Mouse (Mus musculus) MEL (cell line): ENCODE data around the gene Ccdc106. TPM values are rescaled to one million over a fixed set of nuclear protein-coding genes. Genes with fewer than 3 reads are reported as not detected.

Experiments
- DNase-seq: peaks from one replicate; pipeline ENCODE4 v3.0.0; 2011; ENCODE audit warnings: low read depth, low spot score
- H3K27ac ChIP-seq: 2 replicates; pipeline ENCODE4 v1.5.1; 2012; ENCODE audit warnings: low read depth, mild to moderate bottlenecking, control low read depth, low read length, moderate library complexity; ENCODE audit not compliant: control insufficient read depth
- H3K27me3 ChIP-seq, 2 experiments: fragments of 150-350 bp in 1 of 2; sonication (generic) in 1 of 2; 2 replicates each; pipeline ENCODE4 v1.6.1; 2012; ENCODE audit warnings: low read length in 2 of 2, mild to moderate bottlenecking in 2 of 2, improper control_type of control experiment in 1 of 2, moderate library complexity in 1 of 2; ENCODE audit not compliant: insufficient read depth in 2 of 2, control insufficient read depth in 1 of 2
- H3K36me3 ChIP-seq, 2 experiments: 2 replicates each; pipeline ENCODE4 v1.6.1; 2012 to 2014; ENCODE audit warnings: low read length in 2 of 2, improper control_type of control experiment in 1 of 2, inconsistent platforms in 1 of 2, mild to moderate bottlenecking in 1 of 2; ENCODE audit not compliant: insufficient read depth in 2 of 2, control insufficient read depth in 1 of 2
- H3K4me1 ChIP-seq, 2 experiments: fragments of 150-350 bp in 1 of 2; sonication (generic) in 1 of 2; 2 replicates each; pipeline ENCODE4 v1.6.1; 2012; ENCODE audit warnings: low read length in 2 of 2, improper control_type of control experiment in 1 of 2, mild to moderate bottlenecking in 1 of 2; ENCODE audit not compliant: insufficient read depth in 2 of 2, control insufficient read depth in 1 of 2
- H3K4me3 ChIP-seq, 2 experiments: fragments of 150-350 bp in 1 of 2; sonication (generic) in 1 of 2; 2 replicates each; pipeline ENCODE4 v1.5.1; 2012; ENCODE audit warnings: low read depth in 2 of 2, low read length in 2 of 2, mild to moderate bottlenecking in 2 of 2, moderate library complexity in 2 of 2, control low read depth in 1 of 2, improper control_type of control experiment in 1 of 2; ENCODE audit not compliant: control insufficient read depth in 1 of 2, insufficient read depth in 1 of 2
- H3K79me2 ChIP-seq: 2 replicates; pipeline ENCODE4 v1.6.1; 2012; ENCODE audit warnings: mild to moderate bottlenecking, low read length, moderate library complexity; ENCODE audit not compliant: control insufficient read depth, poor library complexity, insufficient read depth
- H3K9ac ChIP-seq: 2 replicates; pipeline ENCODE4 v1.6.1; 2012; ENCODE audit warnings: low read depth, mild to moderate bottlenecking, control low read depth, low read length, moderate library complexity; ENCODE audit not compliant: control insufficient read depth, poor library complexity, severe bottlenecking
- H3K9me3 ChIP-seq: fragments of 150-350 bp; sonication (generic); replicated peaks from 2 replicates; pipeline ENCODE4 v1.6.1; 2012; ENCODE audit warnings: mild to moderate bottlenecking, low read length, improper control_type of control experiment, moderate library complexity; ENCODE audit not compliant: insufficient read depth
- CTCF ChIP-seq, 3 experiments: IDR thresholded peaks in 2 of 3; conservative IDR thresholded peaks in 1 of 3; 2 replicates each; pipeline ENCODE4 v1.5.1; 2011 to 2012; ENCODE audit warnings: low read length in 3 of 3, low read depth in 2 of 3, mild to moderate bottlenecking in 2 of 3, improper control_type of control experiment in 1 of 3, inconsistent platforms in 1 of 3, mixed read lengths in 1 of 3, moderate library complexity in 1 of 3; ENCODE audit not compliant: control insufficient read depth in 1 of 3, insufficient read depth in 1 of 3, poor library complexity in 1 of 3, severe bottlenecking in 1 of 3
- E2F4 ChIP-seq: IDR thresholded peaks from 2 replicates; pipeline ENCODE4 v1.6.1; 2011; ENCODE audit warnings: low read depth, low read length, improper control_type of control experiment, borderline replicate concordance
- EP300 ChIP-seq, 2 experiments: IDR thresholded peaks; 2 replicates each; pipeline ENCODE4 v1.6.1; 2011; ENCODE audit warnings: improper control_type of control experiment in 2 of 2, low read length in 2 of 2, low read depth in 1 of 2, mild to moderate bottlenecking in 1 of 2
- ETS1 ChIP-seq: IDR thresholded peaks from 2 replicates; pipeline ENCODE4 v1.6.1; 2012; ENCODE audit warnings: low read depth, mild to moderate bottlenecking, inconsistent platforms, low read length, improper control_type of control experiment, moderate library complexity
- GABPA ChIP-seq: IDR thresholded peaks from 2 replicates; pipeline ENCODE4 v1.6.1; 2012; ENCODE audit warnings: low read depth, mild to moderate bottlenecking, inconsistent platforms, low read length, improper control_type of control experiment, moderate library complexity
- GATA1 ChIP-seq: IDR thresholded peaks from 2 replicates; pipeline ENCODE4 v1.6.1; 2011; ENCODE audit warnings: low read depth, low read length, improper control_type of control experiment
- HCFC1 ChIP-seq: IDR thresholded peaks from 2 replicates; pipeline ENCODE4 v1.6.1; 2012; ENCODE audit warnings: low read depth, mild to moderate bottlenecking, inconsistent platforms, low read length, improper control_type of control experiment, moderate library complexity
- JUND ChIP-seq: IDR thresholded peaks from 2 replicates; pipeline ENCODE4 v1.6.1; 2011; ENCODE audit warnings: low read depth, mild to moderate bottlenecking, improper control_type of control experiment, low read length
- KAT2A ChIP-seq: conservative IDR thresholded peaks from 2 replicates; pipeline ENCODE4 v1.6.1; 2012; ENCODE audit warnings: low read depth, low read length, improper control_type of control experiment, inconsistent platforms
- MAFK ChIP-seq: IDR thresholded peaks from 2 replicates; pipeline ENCODE4 v1.6.1; 2011; ENCODE audit warnings: low read depth, mild to moderate bottlenecking, low read length, improper control_type of control experiment, borderline replicate concordance
- MAZ ChIP-seq: IDR thresholded peaks from 2 replicates; pipeline ENCODE4 v1.6.1; 2012; ENCODE audit warnings: low read depth, mild to moderate bottlenecking, inconsistent platforms, low read length, improper control_type of control experiment
- MEF2A ChIP-seq: IDR thresholded peaks from 2 replicates; pipeline ENCODE4 v1.6.1; 2014; ENCODE audit warnings: low read depth, mild to moderate bottlenecking, inconsistent platforms, low read length, improper control_type of control experiment; ENCODE audit not compliant: poor library complexity, insufficient replicate concordance, severe bottlenecking; ENCODE audit errors: extremely low read depth
- MXI1 ChIP-seq: IDR thresholded peaks from 2 replicates; pipeline ENCODE4 v1.6.1; 2011; ENCODE audit warnings: mild to moderate bottlenecking, low read depth, low read length, improper control_type of control experiment
- MYB ChIP-seq: IDR thresholded peaks from 2 replicates; pipeline ENCODE4 v1.6.1; 2011; ENCODE audit warnings: mild to moderate bottlenecking, low read depth, low read length, improper control_type of control experiment
- POLR2A ChIP-seq, 2 experiments: IDR thresholded peaks; 2 replicates each; pipeline ENCODE4 v1.6.1; 2011 to 2012; ENCODE audit warnings: low read length in 2 of 2, mild to moderate bottlenecking in 2 of 2, control low read depth in 1 of 2, improper control_type of control experiment in 1 of 2, low read depth in 1 of 2, moderate library complexity in 1 of 2; ENCODE audit not compliant: control insufficient read depth in 1 of 2, insufficient read depth in 1 of 2, poor library complexity in 1 of 2
- POLR2AphosphoS5 ChIP-seq: IDR thresholded peaks from 2 replicates; pipeline ENCODE4 v1.6.1; 2012; ENCODE audit warnings: low read depth, borderline replicate concordance, mild to moderate bottlenecking, inconsistent platforms, low read length, moderate library complexity, mixed read lengths
- SIN3A ChIP-seq: IDR thresholded peaks from 2 replicates; pipeline ENCODE4 v1.6.1; 2012; ENCODE audit warnings: low read length, improper control_type of control experiment, inconsistent platforms
- SMC3 ChIP-seq: IDR thresholded peaks from 2 replicates; pipeline ENCODE4 v1.6.1; 2011; ENCODE audit warnings: low read depth, low read length, improper control_type of control experiment
- TAL1 ChIP-seq: IDR thresholded peaks from 2 replicates; pipeline ENCODE4 v1.6.1; 2012; ENCODE audit warnings: mild to moderate bottlenecking, inconsistent platforms, low read length, moderate library complexity, mixed read lengths
- TCF12 ChIP-seq: IDR thresholded peaks from 2 replicates; pipeline ENCODE4 v1.6.1; 2014; ENCODE audit warnings: low read depth, mild to moderate bottlenecking, inconsistent platforms, low read length, improper control_type of control experiment, moderate library complexity
- UBTF ChIP-seq: IDR thresholded peaks from 2 replicates; pipeline ENCODE4 v1.6.1; 2012; ENCODE audit warnings: low read depth, mild to moderate bottlenecking, inconsistent platforms, low read length, improper control_type of control experiment, moderate library complexity, borderline replicate concordance; ENCODE audit not compliant: insufficient read depth
- USF1 ChIP-seq: IDR thresholded peaks from 2 replicates; pipeline ENCODE4 v1.6.1; 2014; ENCODE audit warnings: low read depth, mild to moderate bottlenecking, inconsistent platforms, low read length, improper control_type of control experiment, moderate library complexity
- ZC3H11A ChIP-seq: IDR thresholded peaks from 2 replicates; pipeline ENCODE4 v1.6.1; 2012; ENCODE audit warnings: low read depth, mild to moderate bottlenecking, inconsistent platforms, low read length, improper control_type of control experiment
- polyA plus RNA-seq, 2 experiments: library from polyadenylated mRNA; stranded (reverse) in 1 of 2; unstranded in 1 of 2; fragments of >175 nt in 1 of 2; fragments of >200 nt in 1 of 2; gene quantifications; 2 replicates each; pipeline versions ENCODE4 v1.2.1 to v1.2.4; 2012; ENCODE audit warnings: low replicate concordance in 2 of 2, low read depth in 1 of 2; ENCODE audit not compliant: insufficient read length in 2 of 2, insufficient read depth in 1 of 2, missing spikeins in 1 of 2
- total RNA-seq: library from RNA; depleted of rRNA; stranded (reverse); fragments of 300-350 nt; gene quantifications from 2 replicates; pipeline ENCODE4 v1.2.3, GENCODE M21; 2012

Ccdc106 gene
- total and polyA plus RNA-seq, 3 experiments: 0.50 to 0.82 TPM; not detected in 1

- peak; percentile 50 for TF ChIP-seq TCF12
- no peak for TF ChIP-seq GATA1
- no peak for TF ChIP-seq MAFK
- TF ChIP-seq E2F4: no peak
Measured at GRCm38 (mm10) chr7:5080010-5080751, 59.8 kb downstream of the Ccdc106 start, which contains the start of gene Epn1 (continued).

- peak overlapping the region; percentile 82 for H3K27ac ChIP-seq
- H3K27me3 ChIP-seq: no peaks in the 10 kb centered on the region
- TF ChIP-seq KAT2A (no peak), POLR2AphosphoS5 (no peak), HCFC1 (no peak), MAZ (no peak), MYB (no peak), EP300 (IDR thresholded peaks at IDR 0.05; ENCODE audit: low read depth in 1 of 2, low read length in 2 of 2) (no peak), ZC3H11A (no peak), GATA1 (no peak), TAL1 (no peak), E2F4 (no peak), MEF2A (no peak)
- peak overlapping the region; percentile 69 to 95 for H3K4me3 ChIP-seq
- H3K79me2 ChIP-seq: peaks cover 39% of the 10 kb centered on the region
- peak overlapping the region; percentile 91 for H3K9ac ChIP-seq
- peak; percentile 50 for DNase-seq
- peaks cover 25 to 54% of the 10 kb centered on the region in 2 experiments for H3K36me3 ChIP-seq
- no peaks in the 10 kb centered on the region for H3K9me3 ChIP-seq
- peaks cover 15 to 43% of the 10 kb centered on the region in 2 experiments for H3K4me1 ChIP-seq
Measured at GRCm38 (mm10) chr7:5080815-5081214, 60.5 kb downstream of the Ccdc106 start.

DNA sequence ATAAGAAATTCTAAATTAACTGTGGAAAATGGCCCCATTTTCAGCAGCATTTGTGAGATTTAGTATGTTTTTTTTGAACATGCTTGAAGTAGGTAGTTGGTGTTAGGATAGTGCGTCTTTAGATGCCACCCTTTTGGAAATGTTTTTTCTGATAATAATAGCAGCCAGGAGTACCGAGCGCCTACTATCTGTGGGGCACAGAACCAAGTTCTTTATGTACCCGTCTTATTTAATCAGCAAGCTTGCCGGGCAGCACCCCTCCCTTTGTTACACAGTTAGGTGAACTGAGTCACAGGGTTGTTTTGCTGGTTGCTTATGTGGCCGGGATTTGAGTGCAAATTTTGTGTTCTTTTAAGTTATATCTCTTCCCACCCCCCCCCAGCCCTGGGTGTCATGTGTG, 60.9 kb downstream of the Ccdc106 start:
- H3K4me1 ChIP-seq: peaks cover 13 to 41% of the 10 kb centered on the region in 2 experiments
- peaks cover 24 to 51% of the 10 kb centered on the region in 2 experiments for H3K36me3 ChIP-seq
- H3K27ac ChIP-seq: peak overlapping the region; percentile 3; the same call in 1 of the 2 replicates

More for the DNA sequence above, 60.9 kb downstream of the Ccdc106 start:
- Histone ChIP-seq H3K9me3 (no peaks in the 10 kb centered on the region), H3K27me3 (no peaks in the 10 kb centered on the region)
- peak; percentile 75 for DNase-seq
- TF ChIP-seq TAL1 (peak; percentile 69), UBTF (no peak), POLR2A (IDR thresholded peaks at IDR 0.05; ENCODE audit: control insufficient read depth in 1 of 2, insufficient read depth in 1 of 2, low read depth in 1 of 2, low read length in 2 of 2, poor library complexity in 1 of 2) (no peak), GATA1 (peak; percentile 44; the same call in 1 of the 2 replicates), HCFC1 (0 out of 2 replicates have a peak, but pooled peaks have one; percentile 23), JUND (no peak), TCF12 (peak; percentile 52; the same call in 1 of the 2 replicates), SIN3A (peak; percentile 61; the same call in 1 of the 2 replicates), USF1 (no peak), CTCF (IDR thresholded peaks at IDR 0.05 in 2 of 3, conservative IDR thresholded peaks at IDR 0.05 in 1 of 3; ENCODE audit: control insufficient read depth in 1 of 3, insufficient read depth in 1 of 3, low read depth in 2 of 3, low read length in 3 of 3, poor library complexity in 1 of 3, severe bottlenecking in 1 of 3) (peak in 1 of 3 experiments; percentile 18; a peak in 2 of 6 replicates), SMC3 (no peak), MXI1 (0 out of 2 replicates have a peak, but pooled peaks have one; percentile 32), EP300 (IDR thresholded peaks at IDR 0.05; ENCODE audit: low read depth in 1 of 2, low read length in 2 of 2) (peak; percentile 43 to 73; a peak in 3 of 4 replicates), GABPA (no peak), ETS1 (no peak)
- TF ChIP-seq, all 39 proteins: peak for 8
- peaks cover 43% of the 10 kb centered on the region for H3K79me2 ChIP-seq
- peak overlapping the region; percentile 69 to 95 for H3K4me3 ChIP-seq
- peak overlapping the region; percentile 91 for H3K9ac ChIP-seq
